Mouse (Mus musculus) telencephalon, adult 2 months (tissue): ENCODE results near the gene Snx22.

Experiments used
- DNase-seq: peaks from one replicate; pipeline ENCODE4 v3.0.0-alpha.2; 2011; ENCODE audit warnings: low read depth, low spot score

Gene Snx22

GRCm38 (mm10) chr9:66068971-66069391 lies 538 bp downstream of the Snx22 start:
- DNase-seq = no peak

- DNase-seq = no peak
These were observed 1.5 kb downstream of the Snx22 start for GRCm38 (mm10) chr9:66068056-66068455.

- no peak for DNase-seq
These were observed 2.0 kb downstream of the Snx22 start for GRCm38 (mm10) chr9:66067542-66067941.

- no peak for DNase-seq
These were observed 2.7 kb downstream of the Snx22 start for GRCm38 (mm10) chr9:66066791-66067190.

- no peak for DNase-seq
These were observed 5.2 kb downstream of the Snx22 start for GRCm38 (mm10) chr9:66064316-66064715.

GRCm38 (mm10) chr9:66063446-66063845 lies 6.1 kb downstream of the Snx22 start:
- no peak for DNase-seq

- no peak for DNase-seq
These were observed 7.9 kb downstream of the Snx22 start for GRCm38 (mm10) chr9:66061656-66062055.

- DNase-seq = no peak
These were observed 8.5 kb downstream of the Snx22 start for GRCm38 (mm10) chr9:66060986-66061385.

- DNase-seq = no peak
These were observed 9.2 kb downstream of the Snx22 start for GRCm38 (mm10) chr9:66060308-66060647.

GRCm38 (mm10) chr9:66059583-66060307 lies 9.8 kb downstream of the Snx22 start, which contains the start of gene Ppib:
Ppib (plus strand) TSS chr9:66060222.
- DNase-seq = peak; percentile 95

GRCm38 (mm10) chr9:66053620-66054019 lies 15.9 kb downstream of the Snx22 start:
- DNase-seq = no peak

GRCm38 (mm10) chr9:66052731-66053130 lies 16.8 kb downstream of the Snx22 start:
- no peak for DNase-seq

- DNase-seq = no peak
These were observed 18.0 kb downstream of the Snx22 start for GRCm38 (mm10) chr9:66051493-66051892.

GRCm38 (mm10) chr9:66049931-66050601 lies 19.5 kb downstream of the Snx22 start:
- no peak for DNase-seq

- no peak for DNase-seq
These were observed 26.3 kb downstream of the Snx22 start for GRCm38 (mm10) chr9:66043241-66043640.

GRCm38 (mm10) chr9:66042331-66042730 lies 27.2 kb downstream of the Snx22 start:
- DNase-seq = no peak

- DNase-seq = peak; percentile 76
These were observed 28.7 kb downstream of the Snx22 start for GRCm38 (mm10) chr9:66040801-66041200.

GRCm38 (mm10) chr9:66039290-66039689 lies 30.2 kb downstream of the Snx22 start:
- DNase-seq = no peak

- DNase-seq = no peak
These were observed 30.9 kb downstream of the Snx22 start for GRCm38 (mm10) chr9:66038581-66038980.

- peak; percentile 72 for DNase-seq
These were observed 31.4 kb downstream of the Snx22 start for GRCm38 (mm10) chr9:66038082-66038481.

- no peak for DNase-seq
These were observed 48.9 kb downstream of the Snx22 start for GRCm38 (mm10) chr9:66020601-66021000.
